Mouse (Mus musculus): Measurements from ENCODE around the gene Adap1. TPM values are rescaled to one million over a fixed set of nuclear protein-coding genes. Genes with fewer than 3 reads are reported as not detected.

The Adap1 gene
- polyA plus RNA-seq, 1 experiment from 2014 or later: 13.8 TPM

GRCm38 (mm10) chr5:139277287-139277686, 48.1 kb downstream of the Adap1 start:
- Histone ChIP-seq H3K27me3 (ENCODE audit: control insufficient read depth, insufficient read depth, low read length) (no peaks in the 10 kb centered on the region), H3K36me3 (ENCODE audit: control insufficient read depth, insufficient read depth, low read length) (no peaks in the 10 kb centered on the region), H3K4me2 (replicated peaks; ENCODE audit: low read depth) (no peak overlapping the region), H3K9ac (ENCODE audit: low read length) (no peak overlapping the region), H3K9me3 (ENCODE audit: control insufficient read depth, low read length) (no peaks in the 10 kb centered on the region), H3K4me3 (ENCODE audit: low read depth, low read length) (no peak overlapping the region), H3K4me1 (replicated peaks; ENCODE audit: control insufficient read depth, insufficient read depth) (no peaks in the 10 kb centered on the region), H3K27ac (replicated peaks) (no peak overlapping the region)
- 71% methylated on average over 8 of the region's 8 CpGs for WGBS
- ATAC-seq (ENCODE audit: low FRiP score, low TSS enrichment) (no peak), DNase-seq (ENCODE audit: low spot score) (no peak)
- TF ChIP-seq EP300 (optimal IDR thresholded peaks at IDR 0.05): no peak
- TF ChIP-seq CTCF (IDR thresholded peaks at IDR 0.05; ENCODE audit: low read depth): no peak

DNA sequence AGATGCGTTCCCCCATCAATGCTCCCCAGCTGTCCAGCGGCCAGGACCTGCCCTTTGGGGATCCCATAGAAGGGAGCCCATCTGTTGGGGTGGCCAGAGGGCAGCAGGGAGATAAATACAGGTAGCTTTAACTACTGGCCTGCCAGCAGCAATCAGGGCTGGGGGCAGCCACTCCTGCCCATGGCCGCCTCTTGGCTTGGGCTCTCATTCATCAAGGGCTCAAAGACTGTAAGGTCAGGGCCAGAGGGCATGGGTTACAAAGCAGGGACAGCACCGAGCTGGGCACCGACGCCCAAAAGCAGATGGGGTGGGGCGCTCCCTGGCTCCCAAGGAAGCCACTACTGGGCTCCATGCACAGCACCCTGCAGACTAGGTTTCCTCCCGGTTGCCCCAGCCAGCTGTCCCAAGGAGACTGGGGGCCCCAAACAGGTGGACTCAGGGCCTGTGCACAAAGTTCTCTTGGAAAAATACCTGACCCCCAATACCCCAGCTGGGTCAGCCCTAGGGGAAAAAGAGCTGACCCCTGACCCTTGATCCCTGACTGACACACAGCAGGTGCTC, 53.3 kb downstream of the Adap1 start:
- TF ChIP-seq EP300 (optimal IDR thresholded peaks at IDR 0.05): no peak
- TF ChIP-seq CTCF (IDR thresholded peaks at IDR 0.05; ENCODE audit: low read depth): no peak
- ATAC-seq (ENCODE audit: low FRiP score, low TSS enrichment): no peak
- WGBS: 43% methylated on average over 8 of the region's 8 CpGs
- Histone ChIP-seq H3K36me3 (ENCODE audit: control insufficient read depth, insufficient read depth, low read length) (peaks cover 12% of the 10 kb centered on the region; the same call in 1 of the 2 replicates), H3K4me1 (replicated peaks; ENCODE audit: control insufficient read depth, insufficient read depth) (no peaks in the 10 kb centered on the region), H3K9ac (ENCODE audit: low read length) (no peak overlapping the region), H3K27ac (replicated peaks) (no peak overlapping the region), H3K4me2 (replicated peaks; ENCODE audit: low read depth) (no peak overlapping the region), H3K4me3 (ENCODE audit: low read depth, low read length) (no peak overlapping the region), H3K27me3 (ENCODE audit: control insufficient read depth, insufficient read depth, low read length) (no peaks in the 10 kb centered on the region), H3K9me3 (ENCODE audit: control insufficient read depth, low read length) (no peaks in the 10 kb centered on the region)
- no peak for DNase-seq (ENCODE audit: low spot score)

GRCm38 (mm10) chr5:139270806-139271521, 54.5 kb downstream of the Adap1 start:
- ATAC-seq (ENCODE audit: low FRiP score, low TSS enrichment) (no peak), DNase-seq (ENCODE audit: low spot score) (no peak)
- Histone ChIP-seq H3K27ac (replicated peaks) (peak overlapping the region; percentile 63), H3K36me3 (ENCODE audit: control insufficient read depth, insufficient read depth, low read length) (peaks cover 20% of the 10 kb centered on the region), H3K9ac (ENCODE audit: low read length) (no peak overlapping the region), H3K4me3 (ENCODE audit: low read depth, low read length) (no peak overlapping the region), H3K9me3 (ENCODE audit: control insufficient read depth, low read length) (no peaks in the 10 kb centered on the region), H3K4me1 (replicated peaks; ENCODE audit: control insufficient read depth, insufficient read depth) (no peaks in the 10 kb centered on the region), H3K27me3 (ENCODE audit: control insufficient read depth, insufficient read depth, low read length) (no peaks in the 10 kb centered on the region), H3K4me2 (replicated peaks; ENCODE audit: low read depth) (no peak overlapping the region)
- WGBS: 45% methylated on average over 16 of the region's 16 CpGs
- TF ChIP-seq CTCF (IDR thresholded peaks at IDR 0.05; ENCODE audit: low read depth): no peak
- no peak for TF ChIP-seq EP300 (optimal IDR thresholded peaks at IDR 0.05)

- no peak overlapping the region for H3K4me2 ChIP-seq (replicated peaks; ENCODE audit: low read depth)
- H3K9ac ChIP-seq (ENCODE audit: low read length): no peak overlapping the region
- WGBS: 78% methylated on average over 4 of the region's 4 CpGs
- DNase-seq (ENCODE audit: low spot score) (no peak), ATAC-seq (ENCODE audit: low FRiP score, low TSS enrichment) (no peak)
- TF ChIP-seq EP300 (optimal IDR thresholded peaks at IDR 0.05): no peak
- TF ChIP-seq CTCF (IDR thresholded peaks at IDR 0.05; ENCODE audit: low read depth): no peak
- H3K4me3 ChIP-seq (ENCODE audit: low read depth, low read length): no peak overlapping the region
- no peaks in the 10 kb centered on the region for H3K4me1 ChIP-seq (replicated peaks; ENCODE audit: control insufficient read depth, insufficient read depth)
- H3K9me3 ChIP-seq (ENCODE audit: control insufficient read depth, low read length): no peaks in the 10 kb centered on the region
- no peak overlapping the region for H3K27ac ChIP-seq (replicated peaks)
- no peaks in the 10 kb centered on the region for H3K27me3 ChIP-seq (ENCODE audit: control insufficient read depth, insufficient read depth, low read length)
- peaks cover 45% of the 10 kb centered on the region for H3K36me3 ChIP-seq (ENCODE audit: control insufficient read depth, insufficient read depth, low read length)
These were observed 57.8 kb downstream of the Adap1 start for GRCm38 (mm10) chr5:139267661-139268060.

DNA sequence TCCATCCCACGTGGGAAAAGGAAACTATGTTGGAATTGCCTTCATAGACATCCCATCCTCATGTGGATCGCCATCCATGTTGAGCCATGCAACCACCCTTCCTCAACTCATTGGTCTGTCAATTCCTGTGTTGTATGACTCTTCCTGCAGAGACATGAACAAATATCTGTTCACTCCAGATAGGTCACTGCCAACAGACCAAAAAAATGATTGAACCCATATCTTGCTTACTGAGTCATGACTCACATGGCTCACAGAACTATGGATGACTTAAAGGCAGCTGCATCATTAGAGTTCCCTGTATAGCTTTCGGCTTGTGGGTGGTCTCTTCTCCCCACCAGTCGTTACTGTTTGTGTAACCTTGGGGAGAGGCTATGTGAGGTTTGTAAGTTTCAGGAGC, 64.0 kb downstream of the Adap1 start:
- Histone ChIP-seq H3K9ac (ENCODE audit: low read length) (no peak overlapping the region), H3K27ac (replicated peaks) (no peak overlapping the region), H3K9me3 (ENCODE audit: control insufficient read depth, low read length) (no peaks in the 10 kb centered on the region), H3K4me2 (replicated peaks; ENCODE audit: low read depth) (no peak overlapping the region), H3K4me1 (replicated peaks; ENCODE audit: control insufficient read depth, insufficient read depth) (peaks cover 7% of the 10 kb centered on the region; the same call in 1 of the 2 replicates), H3K27me3 (ENCODE audit: control insufficient read depth, insufficient read depth, low read length) (no peaks in the 10 kb centered on the region), H3K36me3 (ENCODE audit: control insufficient read depth, insufficient read depth, low read length) (peaks cover 33% of the 10 kb centered on the region), H3K4me3 (ENCODE audit: low read depth, low read length) (no peak overlapping the region)
- no peak for DNase-seq (ENCODE audit: low spot score)
- no peak for ATAC-seq (ENCODE audit: low FRiP score, low TSS enrichment)
- TF ChIP-seq EP300 (optimal IDR thresholded peaks at IDR 0.05) (no peak), CTCF (IDR thresholded peaks at IDR 0.05; ENCODE audit: low read depth) (no peak)
- WGBS: 79% methylated on average over 4 of the region's 4 CpGs

DNA sequence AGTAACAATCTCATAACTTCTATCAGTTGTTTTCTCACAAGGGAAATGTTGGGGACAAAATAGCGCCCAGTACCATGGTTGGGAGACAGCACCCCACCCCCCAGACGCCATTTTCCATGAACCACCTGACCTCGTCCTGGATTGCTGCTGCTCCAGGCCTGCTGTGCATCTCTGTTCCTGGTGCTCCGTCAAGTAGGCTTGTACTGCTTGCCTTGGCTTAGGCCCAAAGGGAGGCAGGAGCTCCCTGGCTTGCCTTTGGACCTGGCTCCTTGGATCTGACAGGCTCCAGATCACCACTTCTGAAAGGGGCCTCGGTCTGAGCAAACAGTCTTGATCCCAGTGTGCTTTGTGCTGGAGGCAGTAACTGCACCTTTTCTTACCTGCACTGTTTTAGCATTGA, 65.6 kb downstream of the Adap1 start:
- TF ChIP-seq CTCF (IDR thresholded peaks at IDR 0.05; ENCODE audit: low read depth): no peak
- no peak for TF ChIP-seq EP300 (optimal IDR thresholded peaks at IDR 0.05)
- H3K4me1 ChIP-seq (replicated peaks; ENCODE audit: control insufficient read depth, insufficient read depth): peaks cover 7% of the 10 kb centered on the region; the same call in 1 of the 2 replicates
- ATAC-seq (ENCODE audit: low FRiP score, low TSS enrichment): peak; percentile 62
- H3K36me3 ChIP-seq (ENCODE audit: control insufficient read depth, insufficient read depth, low read length): peaks cover 21% of the 10 kb centered on the region
- no peak overlapping the region for H3K4me3 ChIP-seq (ENCODE audit: low read depth, low read length)
- WGBS: 38% methylated on average over 5 of the region's 5 CpGs
- DNase-seq (ENCODE audit: low spot score): peak; percentile 72
- no peaks in the 10 kb centered on the region for H3K27me3 ChIP-seq (ENCODE audit: control insufficient read depth, insufficient read depth, low read length)
- H3K9ac ChIP-seq (ENCODE audit: low read length): no peak overlapping the region
- H3K9me3 ChIP-seq (ENCODE audit: control insufficient read depth, low read length): no peaks in the 10 kb centered on the region
- no peak overlapping the region for H3K4me2 ChIP-seq (replicated peaks; ENCODE audit: low read depth)
- H3K27ac ChIP-seq (replicated peaks): peak overlapping the region; percentile 69

Data from stomach, postnatal 0 days (tissue).